Mouse (Mus musculus): ENCODE measurements at regions not wholly inside any gene's neighbourhood (a gene's known extent, or its start where the extent isn't known, plus 50 kb on each side); places are given as distances from the start of the nearest gene placed in this dataset.

GRCm38 (mm10) chr1:125488915-125489730 is 53.6 kb upstream of the Actr3 start:
- no peak for DNase-seq (ENCODE audit: low spot score in 2 of 2)

- no peak for DNase-seq (ENCODE audit: low spot score in 2 of 2)
These were observed 55.5 kb upstream of the Actr3 start for GRCm38 (mm10) chr1:125491014-125491413.

GRCm38 (mm10) chr1:125494598-125494997 is 59.1 kb upstream of the Actr3 start:
- no peak for DNase-seq (ENCODE audit: low spot score in 2 of 2)

- DNase-seq (ENCODE audit: low spot score in 2 of 2): no peak
These were observed 60.0 kb upstream of the Actr3 start for GRCm38 (mm10) chr1:125495320-125496083.

- no peak for DNase-seq (ENCODE audit: low spot score in 2 of 2)
These were observed 61.5 kb upstream of the Actr3 start for GRCm38 (mm10) chr1:125497006-125497405.

GRCm38 (mm10) chr1:125501964-125502517 is 58.4 kb upstream of the Slc35f5 start:
- no peak for DNase-seq (ENCODE audit: low spot score in 2 of 2)

- DNase-seq (ENCODE audit: low spot score in 2 of 2): no peak
These were observed 56.5 kb upstream of the Slc35f5 start for GRCm38 (mm10) chr1:125503878-125504277.

- no peak for DNase-seq (ENCODE audit: low spot score in 2 of 2)
These were observed 52.4 kb upstream of the Slc35f5 start for GRCm38 (mm10) chr1:125507786-125508514.

GRCm38 (mm10) chr1:125508594-125509257 is 51.7 kb upstream of the Slc35f5 start:
- peak in 1 of 2 experiments; percentile 26 for DNase-seq (ENCODE audit: low spot score in 2 of 2)
